Mouse (Mus musculus) cerebellum, postnatal 25 days (tissue): ENCODE measurements around the gene Sdc3.

Experiments used
- DNase-seq, 2 experiments: peaks; one replicate each; pipeline ENCODE4 v3.0.0; 2021; ENCODE audit warnings: mixed read lengths in 2 of 2

The Sdc3 gene

DNA sequence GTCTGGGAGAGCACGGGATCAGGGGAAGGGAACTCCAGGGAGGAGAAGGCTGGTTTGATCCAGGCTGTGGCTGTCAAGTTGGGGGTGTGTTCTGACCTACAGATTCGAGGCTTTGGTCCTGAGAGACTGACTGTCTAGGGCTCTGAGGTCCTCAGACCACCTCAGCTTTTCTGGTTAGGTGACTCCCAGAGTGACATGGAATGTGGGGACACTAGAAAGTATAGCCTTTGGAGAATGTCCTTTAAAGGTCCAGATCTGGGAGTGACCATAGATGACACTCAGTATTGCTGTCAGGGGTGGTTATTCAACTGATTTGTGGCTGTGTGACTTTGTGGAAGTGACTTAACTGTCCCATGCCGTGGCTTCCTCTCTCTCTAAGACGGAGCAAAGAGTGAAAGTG is 2.4 kb downstream of the Sdc3 start:
- no peak for DNase-seq

DNA sequence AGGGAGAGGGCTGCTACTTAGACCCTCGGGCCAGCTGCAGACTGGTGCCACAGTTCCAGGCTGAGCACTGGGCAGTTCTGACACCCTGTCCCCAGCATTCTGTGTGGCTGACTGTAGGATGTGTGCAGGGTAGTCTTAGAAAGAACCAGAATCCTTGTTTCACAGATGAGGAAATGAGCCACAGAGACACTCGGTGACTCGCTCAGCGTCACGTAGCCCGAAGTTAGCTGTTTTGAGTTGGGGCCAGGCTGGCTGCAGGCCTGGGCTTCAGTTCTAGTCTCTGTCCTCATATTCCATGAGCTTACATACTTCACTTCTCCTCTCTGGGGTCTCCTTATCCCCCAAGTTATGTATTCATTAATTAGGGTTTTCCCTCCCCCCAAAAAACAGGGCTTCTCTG is 3.6 kb downstream of the Sdc3 start:
- DNase-seq = no peak

DNA sequence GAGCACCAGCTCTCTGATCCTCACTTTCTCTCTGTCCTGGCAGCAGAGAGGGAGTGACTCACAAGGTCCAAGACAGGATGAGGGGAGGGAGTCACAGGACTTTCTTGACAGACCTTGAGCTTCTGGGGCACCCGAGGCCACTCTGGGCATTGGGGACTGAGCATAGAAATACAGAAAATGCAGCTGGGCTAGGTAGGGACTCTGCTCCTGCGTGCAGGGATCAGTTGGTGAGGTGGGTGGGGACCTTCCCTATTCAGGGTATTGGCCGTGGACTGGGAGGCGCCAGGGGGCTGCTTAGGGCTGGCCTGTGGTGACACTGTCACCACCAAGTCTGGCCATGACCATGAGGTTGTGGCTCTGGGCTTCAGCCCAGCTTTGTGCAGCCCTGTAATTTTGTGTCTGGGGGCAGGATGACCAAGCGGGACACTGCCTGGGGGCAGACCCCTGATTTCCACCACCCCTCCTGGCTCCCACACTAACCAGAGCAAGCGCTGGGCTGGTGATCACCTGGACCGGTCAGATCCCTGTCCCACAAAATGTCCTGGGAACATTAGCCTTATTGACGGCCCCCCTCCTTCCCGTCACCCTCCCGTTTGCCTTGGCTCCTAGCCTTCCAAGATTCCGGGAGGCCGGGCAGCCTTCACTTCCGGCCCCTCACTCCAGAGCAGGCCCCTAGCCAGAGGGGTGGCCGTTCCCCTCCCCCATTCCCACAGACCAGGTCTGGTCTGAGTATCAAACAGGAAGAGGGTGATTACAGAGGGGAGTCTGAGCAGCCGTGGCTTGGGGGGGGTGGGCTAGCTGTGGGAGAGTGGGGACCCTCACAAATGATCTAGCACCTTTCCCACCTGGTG is 5.1 kb downstream of the Sdc3 start:
- no peak for DNase-seq

GRCm38 (mm10) chr4:130798416-130798815 is 6.1 kb downstream of the Sdc3 start:
- no peak for DNase-seq

DNA sequence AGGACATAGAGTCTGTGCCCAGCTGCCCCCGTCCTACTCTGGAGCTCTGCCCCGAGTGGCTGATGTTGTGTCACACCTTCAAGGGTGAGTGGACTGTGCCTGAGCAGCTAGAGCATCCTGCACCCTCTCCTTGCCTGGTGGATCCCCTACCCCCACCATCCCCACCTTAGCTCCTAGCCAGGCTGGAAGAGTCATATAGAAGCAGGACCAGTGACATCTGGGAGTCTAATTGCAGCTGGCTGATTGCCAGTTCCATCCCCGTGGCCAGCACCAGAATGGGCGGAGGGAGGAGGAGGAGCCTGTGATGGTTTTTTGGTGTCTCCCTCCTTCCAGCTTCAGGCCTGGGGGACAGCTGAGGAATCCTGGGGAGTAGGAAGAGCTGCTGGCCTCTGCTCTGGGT is 6.8 kb downstream of the Sdc3 start:
- DNase-seq = peak; percentile 53 to 70

- no peak for DNase-seq
Observed at GRCm38 (mm10) chr4:130799582-130799981, 7.2 kb downstream of the Sdc3 start.

- DNase-seq = no peak
Observed at GRCm38 (mm10) chr4:130800147-130800546, 7.8 kb downstream of the Sdc3 start.

GRCm38 (mm10) chr4:130801198-130801597 is 8.9 kb downstream of the Sdc3 start:
- DNase-seq = no peak

DNA sequence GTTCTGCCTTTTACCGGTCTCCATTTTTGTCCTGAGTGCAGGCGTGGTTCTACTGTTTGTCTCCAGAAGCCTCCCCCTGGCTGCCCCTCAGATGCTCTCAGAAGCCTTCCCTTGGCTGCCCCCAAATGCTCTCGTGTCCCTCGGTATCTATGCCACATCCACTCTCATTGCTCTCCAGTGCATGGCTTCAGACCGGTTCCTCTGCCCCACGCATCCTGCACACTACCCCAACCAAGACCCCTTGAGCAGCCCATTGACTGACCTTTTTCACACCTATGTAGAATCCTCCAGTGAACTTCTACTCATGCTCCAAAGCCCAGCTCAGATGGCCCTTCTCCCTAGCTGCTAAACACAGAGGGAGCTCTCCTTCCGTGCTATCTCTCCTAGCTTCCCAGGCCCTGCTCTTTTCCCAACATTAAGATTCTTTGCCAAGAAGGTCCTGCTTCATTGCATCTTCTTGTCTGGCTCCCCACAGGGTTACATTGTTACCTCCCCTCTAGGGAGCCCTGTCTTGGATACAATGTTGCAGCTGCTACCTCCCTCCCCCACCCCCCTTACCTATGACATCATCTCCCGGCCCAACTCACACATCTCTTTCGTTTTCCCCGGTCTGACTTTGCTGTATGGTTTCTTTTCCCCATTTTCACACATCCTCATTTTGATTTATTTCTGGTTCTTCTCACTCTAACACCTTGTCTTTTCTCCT is 9.4 kb downstream of the Sdc3 start:
- DNase-seq = no peak

GRCm38 (mm10) chr4:130803591-130803990 is 11.3 kb downstream of the Sdc3 start:
- DNase-seq = no peak

DNA sequence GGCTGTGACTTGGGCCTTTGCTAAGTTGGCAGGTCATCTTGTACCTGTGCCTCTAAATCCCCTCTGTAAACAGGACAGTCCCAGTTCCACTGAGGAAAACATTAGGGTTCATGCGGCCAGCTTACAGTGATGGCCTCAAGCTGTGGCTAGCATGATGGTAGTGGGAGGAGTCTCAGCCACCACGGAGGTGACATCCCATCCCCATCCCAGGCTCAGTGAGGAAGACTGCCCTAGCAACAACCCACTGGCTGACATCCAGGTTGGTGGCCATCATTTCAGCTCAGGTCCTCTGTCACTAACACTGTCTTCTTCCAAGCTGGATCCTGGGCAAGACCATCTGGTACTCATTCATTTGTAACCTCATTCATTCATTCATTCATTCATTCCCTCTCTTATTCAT is 12.0 kb downstream of the Sdc3 start:
- DNase-seq = no peak

GRCm38 (mm10) chr4:130804771-130805361 is 12.5 kb downstream of the Sdc3 start:
- DNase-seq = peak; percentile 92 to 93

- peak in 1 of 2 experiments; percentile 41 for DNase-seq
Observed at GRCm38 (mm10) chr4:130805746-130806145, 13.4 kb downstream of the Sdc3 start.

DNA sequence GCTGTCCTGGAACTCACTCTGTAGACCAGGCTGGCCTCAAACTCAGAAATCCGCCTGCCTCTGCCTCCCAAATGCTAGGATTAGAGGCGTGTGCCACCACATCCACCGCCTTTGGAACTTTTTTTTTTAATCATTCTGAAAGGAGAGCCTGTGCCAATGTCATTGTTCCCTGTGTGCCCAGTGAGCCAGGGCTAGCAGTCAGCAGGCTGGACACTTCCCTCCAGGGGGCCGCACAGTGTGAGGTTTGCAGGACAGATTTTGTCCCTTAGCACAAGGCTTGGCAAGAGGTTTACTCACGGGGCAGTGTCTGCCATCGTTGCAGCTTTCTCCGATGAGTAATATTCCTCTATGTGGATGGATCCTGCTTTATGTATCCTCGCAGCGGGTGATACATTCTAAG is 14.4 kb downstream of the Sdc3 start:
- peak; percentile 57 to 70 for DNase-seq

GRCm38 (mm10) chr4:130809784-130810183 is 17.4 kb downstream of the Sdc3 start:
- DNase-seq = peak in 1 of 2 experiments; percentile 51

GRCm38 (mm10) chr4:130810845-130811244 is 18.5 kb downstream of the Sdc3 start:
- DNase-seq = no peak

GRCm38 (mm10) chr4:130811385-130811784 is 19.0 kb downstream of the Sdc3 start:
- DNase-seq = no peak

DNA sequence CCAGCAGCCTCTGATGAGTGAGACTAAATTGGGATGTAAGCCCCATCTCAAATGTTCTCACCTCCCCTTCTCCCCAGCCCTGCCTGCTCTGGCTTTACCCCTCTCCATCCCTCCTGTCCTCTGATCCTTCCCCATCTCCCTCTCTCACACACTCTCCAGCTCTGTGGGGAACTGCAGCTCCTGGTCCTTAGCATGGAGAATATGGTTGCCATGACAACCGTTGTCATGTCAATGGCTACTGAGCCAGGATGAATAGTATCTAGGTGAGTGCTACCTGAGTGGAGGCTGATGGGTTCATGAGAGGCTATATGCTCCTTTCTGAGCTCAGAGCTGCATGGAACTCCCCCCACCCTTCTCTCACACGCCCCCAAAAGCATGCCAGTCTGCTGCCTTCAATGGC is 21.6 kb downstream of the Sdc3 start:
- no peak for DNase-seq

- DNase-seq = no peak
Observed at GRCm38 (mm10) chr4:130814742-130815330, 22.5 kb downstream of the Sdc3 start.

- DNase-seq = no peak
Observed at GRCm38 (mm10) chr4:130815860-130816259, 23.5 kb downstream of the Sdc3 start.

DNA sequence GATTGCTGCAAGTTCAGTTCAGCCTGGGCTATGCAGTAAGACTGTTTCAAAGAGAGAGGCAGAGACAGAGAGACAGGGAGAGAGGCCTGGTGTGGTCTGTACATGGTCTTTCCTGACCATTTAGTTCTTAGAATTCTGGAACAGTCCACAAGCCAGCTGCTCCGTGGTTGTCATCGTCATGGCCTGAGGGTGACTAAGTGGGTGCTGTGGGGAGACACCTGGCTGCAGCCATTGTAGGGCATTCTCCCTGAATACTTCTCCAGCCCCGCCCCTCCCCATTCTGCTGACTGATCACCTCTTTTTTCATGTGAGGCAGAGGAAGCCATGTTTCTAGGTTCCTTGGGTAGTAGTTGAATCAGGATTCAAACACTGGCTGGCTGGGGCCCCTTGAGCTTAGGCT is 27.5 kb downstream of the Sdc3 start:
- DNase-seq = no peak

DNA sequence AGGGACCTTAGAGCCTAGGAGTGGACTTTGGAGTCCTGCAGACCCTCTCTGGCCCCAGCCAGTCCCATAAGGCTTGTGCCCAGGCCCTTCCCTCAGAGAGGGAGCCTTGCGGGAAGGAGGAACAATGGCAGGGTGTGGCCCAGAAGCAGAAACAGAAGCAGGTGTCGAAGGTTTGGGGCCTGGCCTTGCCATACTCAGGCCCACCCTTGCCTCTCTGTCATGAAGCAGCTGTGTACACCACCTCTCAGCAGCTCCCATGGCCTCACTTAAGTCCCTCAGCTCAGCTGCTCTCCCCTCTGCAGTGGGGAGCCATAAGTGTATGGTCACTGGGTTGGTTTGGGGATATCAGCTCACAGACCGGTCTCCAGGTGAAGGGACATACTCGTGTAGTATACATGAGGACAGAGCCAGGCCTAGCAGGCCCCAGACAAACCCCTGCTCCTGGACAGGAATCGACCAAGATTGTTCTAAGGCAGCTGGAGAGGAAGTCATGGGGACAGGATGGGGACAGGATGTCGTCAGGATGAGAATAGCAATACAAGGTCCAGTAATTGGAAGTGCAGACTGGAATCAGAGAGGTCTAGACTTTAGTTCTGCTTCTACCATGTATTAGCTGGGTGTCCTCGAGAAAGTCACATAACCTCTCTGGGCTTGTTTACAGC is 28.4 kb downstream of the Sdc3 start:
- DNase-seq = no peak
